Mouse (Mus musculus) small intestine, adult 10 weeks (tissue): ENCODE results near the gene Sun3. TPM values are rescaled to one million over a fixed set of nuclear protein-coding genes. Genes with fewer than 3 reads are reported as not detected.

Experiments used
- polyA plus RNA-seq: library from polyadenylated mRNA; stranded (reverse); fragments of 350-450 nt; fragmentation: Illumina TruSeq; extraction: RNeasy Lipid Tissue Mini Kit (QIAGEN cat#74804); gene quantifications from one replicate; pipeline ENCODE4 v1.2.3, GENCODE M21; 2014; ENCODE audit warnings: low replicate concordance

The Sun3 gene
- polyA plus RNA-seq: 1.5 TPM

GRCm38 (mm10) chr11:9048703-9049060, at the start of gene Sun3:
Gene Sun3, minus strand, starts transcription at chr11:9048991.

GRCm38 (mm10) chr11:9048011-9048702, 634 bp downstream of the Sun3 start, which contains the start of gene Gm11992:
Gene Gm11992, plus strand, starts transcription at chr11:9048594.

GRCm38 (mm10) chr11:9010853-9011339, 37.9 kb downstream of the Sun3 start, which contains the start of gene Hus1:
Gene Hus1, minus strand, starts transcription at chr11:9011191.

GRCm38 (mm10) chr11:8973166-8973565, 75.6 kb downstream of the Sun3 start, which contains the start of gene Pkd1l1:
Gene Pkd1l1, minus strand, starts transcription at chr11:8973266.

Other genes with a start within 250 kb of the Sun3 start
- gene Pkd1l1, start 75.7 kb downstream of the Sun3 start, polyA plus RNA-seq: not detected
- gene Hus1, start 37.8 kb downstream of the Sun3 start, polyA plus RNA-seq: 6.6 TPM
- gene Gm11992, start 397 bp downstream of the Sun3 start, polyA plus RNA-seq: 1.3 TPM
- 98.6 TPM for gene Upp1, start 69.1 kb upstream of the Sun3 start, polyA plus RNA-seq
- gene Abca13, start 143.0 kb upstream of the Sun3 start, polyA plus RNA-seq: 0.11 TPM